Mouse (Mus musculus) CH12.LX (cell line): ENCODE results near the gene Zc3h4.

Source experiments
- BHLHE40 ChIP-seq: IDR thresholded peaks from 2 replicates; pipeline ENCODE4 v1.6.1; 2011; ENCODE audit warnings: mild to moderate bottlenecking, low read depth, low read length, improper control_type of control experiment
- CHD2 ChIP-seq: IDR thresholded peaks from 2 replicates; pipeline ENCODE4 v1.6.1; 2011; ENCODE audit warnings: low read length, improper control_type of control experiment
- CTCF ChIP-seq, 2 experiments: IDR thresholded peaks in 1 of 2; conservative IDR thresholded peaks in 1 of 2; 2 replicates each; pipeline ENCODE4 v1.5.1; 2011 to 2012; ENCODE audit warnings: low read depth in 2 of 2, low read length in 2 of 2, improper control_type of control experiment in 1 of 2, inconsistent platforms in 1 of 2, mild to moderate bottlenecking in 1 of 2, moderate library complexity in 1 of 2
- E2F4 ChIP-seq: IDR thresholded peaks from 2 replicates; pipeline ENCODE4 v1.6.1; 2011; ENCODE audit warnings: low read depth, low read length, improper control_type of control experiment; ENCODE audit not compliant: insufficient replicate concordance
- EP300 ChIP-seq: IDR thresholded peaks from 2 replicates; pipeline ENCODE4 v1.6.1; 2011; ENCODE audit warnings: low read length, improper control_type of control experiment
- GABPA ChIP-seq: IDR thresholded peaks from 2 replicates; pipeline ENCODE4 v1.6.1; 2012; ENCODE audit warnings: low read depth, low read length, improper control_type of control experiment, inconsistent platforms; ENCODE audit not compliant: insufficient replicate concordance
- HCFC1 ChIP-seq: IDR thresholded peaks from 2 replicates; pipeline ENCODE4 v1.6.1; 2012; ENCODE audit warnings: low read depth, mild to moderate bottlenecking, inconsistent platforms, low read length, improper control_type of control experiment
- IRF4 ChIP-seq: IDR thresholded peaks from 2 replicates; pipeline ENCODE4 v1.6.1; 2014; ENCODE audit warnings: low read depth, mild to moderate bottlenecking, inconsistent platforms, low read length, improper control_type of control experiment
- MYC ChIP-seq: IDR thresholded peaks from 2 replicates; pipeline ENCODE4 v1.6.1; 2011; ENCODE audit warnings: low read depth, mild to moderate bottlenecking, improper control_type of control experiment, low read length
- NRF1 ChIP-seq: IDR thresholded peaks from 2 replicates; pipeline ENCODE4 v1.6.1; 2014; ENCODE audit warnings: low read depth, mild to moderate bottlenecking, inconsistent platforms, low read length, improper control_type of control experiment, moderate library complexity
- POLR2A ChIP-seq: IDR thresholded peaks from 2 replicates; pipeline ENCODE4 v1.6.1; 2011; ENCODE audit warnings: low read depth, mild to moderate bottlenecking, improper control_type of control experiment, low read length
- USF1 ChIP-seq: IDR thresholded peaks from 2 replicates; pipeline ENCODE4 v1.6.1; 2014; ENCODE audit warnings: low read depth, mild to moderate bottlenecking, inconsistent platforms, low read length, improper control_type of control experiment
- ZNF384 ChIP-seq: IDR thresholded peaks from 2 replicates; pipeline ENCODE4 v1.6.1; 2012; ENCODE audit warnings: low read depth, low read length, improper control_type of control experiment, inconsistent platforms

DNA sequence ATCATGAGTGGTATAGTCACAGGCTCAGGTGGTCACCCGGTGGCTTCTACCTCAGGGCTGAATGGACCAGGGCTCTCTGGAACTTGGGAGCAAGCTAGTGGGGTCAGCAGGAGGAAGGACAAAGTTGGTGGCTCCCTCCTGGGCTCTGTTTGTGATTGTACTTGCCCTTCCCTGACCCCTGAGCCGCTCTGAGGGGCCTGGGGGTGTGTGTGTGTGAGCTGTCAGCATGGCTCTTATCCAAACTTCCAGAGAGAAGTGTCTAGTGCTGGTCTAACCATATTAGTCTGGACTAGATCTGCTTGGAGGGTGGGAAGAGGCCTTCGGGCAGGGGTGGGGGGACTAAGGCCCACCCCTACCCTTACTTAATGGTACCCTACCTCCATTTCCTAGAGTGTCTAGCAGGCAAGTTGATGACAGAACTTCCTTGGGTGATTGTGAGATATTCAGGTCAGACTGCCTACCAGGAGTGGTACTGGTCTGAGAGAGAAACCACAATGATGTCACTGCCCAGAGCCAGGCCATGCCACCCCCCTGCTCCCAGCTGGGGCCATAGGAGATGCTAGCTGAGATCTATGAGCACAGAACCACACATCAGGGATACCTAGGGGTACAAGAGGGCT lies 32.8 kb downstream of the Zc3h4 start:
- TF ChIP-seq CTCF (conservative IDR thresholded peaks at IDR 0.05 in 1 of 2, IDR thresholded peaks at IDR 0.05 in 1 of 2; ENCODE audit: low read depth in 2 of 2, low read length in 2 of 2) (no peak), POLR2A (no peak), E2F4 (no peak), HCFC1 (no peak), EP300 (no peak), IRF4 (no peak), GABPA (no peak), CHD2 (no peak), BHLHE40 (no peak), ZNF384 (no peak), MYC (no peak), USF1 (no peak), NRF1 (no peak)
